Mouse (Mus musculus): ENCODE results near the gene Alox8.

DNA sequence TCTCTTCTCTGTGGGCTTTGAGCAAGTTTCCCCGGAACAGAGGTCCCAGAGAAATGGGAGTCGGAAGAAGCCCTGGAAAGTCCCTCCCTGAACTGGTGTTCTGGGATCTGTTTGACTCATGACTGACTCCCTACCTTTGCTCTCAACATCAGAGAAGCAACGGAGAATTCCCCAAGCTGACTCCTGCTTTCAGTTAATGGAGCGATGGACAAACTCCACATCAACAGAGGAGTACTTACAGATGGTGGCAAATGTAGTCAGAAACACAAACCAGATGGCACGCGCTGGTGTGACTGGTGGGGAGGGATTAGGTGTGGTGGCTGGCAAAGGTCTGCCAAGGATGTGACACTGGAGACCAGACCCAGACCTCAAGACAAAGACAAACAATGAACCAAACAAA, 46.6 kb downstream of the Alox8 start:
- TF ChIP-seq POLR2A (IDR thresholded peaks at IDR 0.05; ENCODE audit: borderline replicate concordance, insufficient read depth, low read length) (no peak), CTCF (IDR thresholded peaks at IDR 0.05; ENCODE audit: borderline replicate concordance, insufficient read depth, low read depth, low read length) (no peak)
